Mouse (Mus musculus) spleen, adult 2 months (tissue): ENCODE data around the gene Gfer.

Source experiments
- CTCF ChIP-seq: fragments of 200-500 bp; IDR thresholded peaks from 2 replicates; pipeline ENCODE4 v1.5.1; 2011; ENCODE audit warnings: mild to moderate bottlenecking, inconsistent platforms; ENCODE audit not compliant: insufficient read depth, insufficient read length, insufficient replicate concordance; ENCODE audit errors: extremely low read depth
- POLR2A ChIP-seq: fragments of 200-500 bp; IDR thresholded peaks from 2 replicates; pipeline ENCODE4 v1.6.1; 2011; ENCODE audit warnings: low read depth, low read length, inconsistent platforms

DNA sequence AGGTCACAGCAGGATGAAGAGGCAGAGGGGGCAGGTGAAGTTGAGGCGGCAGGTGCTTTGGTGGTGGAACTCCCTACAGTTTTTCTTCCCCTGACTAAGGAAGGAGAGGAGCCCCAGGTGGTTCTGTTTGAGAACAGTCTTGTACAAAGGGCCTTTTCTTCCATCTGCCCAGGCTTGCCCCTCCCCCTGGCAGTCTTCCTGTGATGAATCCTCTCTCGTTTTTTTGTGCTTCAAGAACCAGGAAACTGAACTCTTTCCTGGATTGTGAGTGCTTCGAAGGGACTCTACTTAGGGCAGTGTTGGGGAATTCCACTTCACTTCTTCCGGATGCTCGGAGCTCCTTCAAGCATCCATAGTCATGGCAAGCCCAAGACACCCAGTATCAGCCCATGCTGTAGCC, 2.0 kb upstream of the Gfer start:
- TF ChIP-seq CTCF (no peak), POLR2A (no peak)
